Mouse (Mus musculus) CH12.LX (cell line): ENCODE results near the gene Msmb.

Experiments
- CTCF ChIP-seq, 2 experiments: IDR thresholded peaks in 1 of 2; conservative IDR thresholded peaks in 1 of 2; 2 replicates each; pipeline ENCODE4 v1.5.1; 2011 to 2012; ENCODE audit warnings: low read depth in 2 of 2, low read length in 2 of 2, improper control_type of control experiment in 1 of 2, inconsistent platforms in 1 of 2, mild to moderate bottlenecking in 1 of 2, moderate library complexity in 1 of 2
- UBTF ChIP-seq: IDR thresholded peaks from 2 replicates; pipeline ENCODE4 v1.6.1; 2012; ENCODE audit warnings: low read depth, mild to moderate bottlenecking, inconsistent platforms, low read length, improper control_type of control experiment, moderate library complexity

GRCm38 (mm10) chr14:32179393-32180195, 37.8 kb downstream of the Msmb start:
- TF ChIP-seq CTCF (conservative IDR thresholded peaks at IDR 0.05 in 1 of 2, IDR thresholded peaks at IDR 0.05 in 1 of 2; ENCODE audit: low read depth in 2 of 2, low read length in 2 of 2) = no peak
- no peak for TF ChIP-seq UBTF
